Mouse (Mus musculus) CH12.LX (cell line): ENCODE data around the gene Kif6.

ENCODE experiments used
- EP300 ChIP-seq: IDR thresholded peaks from 2 replicates; pipeline ENCODE4 v1.6.1; 2011; ENCODE audit warnings: low read length, improper control_type of control experiment
- IRF4 ChIP-seq: IDR thresholded peaks from 2 replicates; pipeline ENCODE4 v1.6.1; 2014; ENCODE audit warnings: low read depth, mild to moderate bottlenecking, inconsistent platforms, low read length, improper control_type of control experiment
- JUND ChIP-seq: conservative IDR thresholded peaks from 2 replicates; pipeline ENCODE4 v1.6.1; 2011; ENCODE audit warnings: low read depth, low read length, improper control_type of control experiment
- NRF1 ChIP-seq: IDR thresholded peaks from 2 replicates; pipeline ENCODE4 v1.6.1; 2014; ENCODE audit warnings: low read depth, mild to moderate bottlenecking, inconsistent platforms, low read length, improper control_type of control experiment, moderate library complexity

DNA sequence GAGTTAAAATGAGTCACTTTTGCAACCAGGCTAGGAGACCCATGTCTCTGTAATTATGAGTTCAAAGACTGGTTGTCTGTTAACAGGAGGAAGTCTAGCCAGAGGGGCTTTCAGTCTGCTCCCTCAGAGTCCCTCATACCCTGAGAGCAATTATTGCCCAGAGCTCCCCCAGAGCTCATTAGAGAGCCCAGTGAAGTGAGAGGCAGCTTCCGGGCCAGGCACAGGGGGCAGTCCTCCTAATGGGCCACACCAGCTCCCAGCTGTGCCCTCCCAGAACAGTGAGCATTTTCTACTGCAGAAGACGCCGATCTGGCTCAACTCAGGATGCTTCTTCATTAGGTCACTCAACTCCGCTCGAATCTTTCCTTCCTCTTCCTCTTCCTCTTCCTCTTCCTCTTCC is 201.8 kb downstream of the Kif6 start:
- no peak for TF ChIP-seq IRF4
- no peak for TF ChIP-seq NRF1
- TF ChIP-seq EP300 = no peak
- TF ChIP-seq JUND = no peak
